Mouse (Mus musculus): ENCODE data around the gene Fam104a. TPM values are rescaled to one million over a fixed set of nuclear protein-coding genes. Genes with fewer than 3 reads are reported as not detected.
"Not testable (repeated sequence)": the region's sequence is repeated elsewhere in the genome, so short reads cannot be mapped to it uniquely, and the experiment has no call there.

The Fam104a gene
- polyA plus RNA-seq, 1 experiment = 21.2 TPM

DNA sequence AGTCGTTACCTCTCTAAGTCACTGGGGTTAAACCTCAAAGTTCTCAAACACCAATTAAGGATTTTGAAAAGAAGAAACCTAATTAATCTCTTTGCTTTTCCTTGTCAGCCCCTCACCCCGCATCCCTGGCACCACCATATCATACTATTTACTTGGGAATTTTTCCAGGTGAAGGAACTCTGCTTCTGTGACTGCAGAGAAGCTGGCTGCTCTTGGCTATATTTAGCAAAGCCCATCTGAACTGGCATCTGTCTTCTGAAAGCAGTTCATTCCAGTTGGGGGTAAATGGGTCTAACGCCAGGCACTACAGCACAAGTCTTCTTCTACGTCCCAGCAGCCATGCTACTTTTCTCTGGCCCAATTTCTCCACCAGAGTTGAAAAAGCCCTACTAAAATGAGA is 10.3 kb downstream of the Fam104a start:
- no peak overlapping the region for H3K4me3 ChIP-seq (replicated peaks; ENCODE audit: extremely low read depth, low read depth, low read length)
- peaks cover 3% of the 10 kb centered on the region; the same call in 1 of the 2 replicates for H3K4me1 ChIP-seq (ENCODE audit: control insufficient read depth, insufficient read depth, low read length)
- TF ChIP-seq CTCF (IDR thresholded peaks at IDR 0.05; ENCODE audit: insufficient read depth, low read length) (no peak), POLR2A (IDR thresholded peaks at IDR 0.05; ENCODE audit: borderline replicate concordance, extremely low read depth, low read depth, low read length) (no peak)
- 80% methylated on average over 4 of the region's 4 CpGs for WGBS
- no peak for DNase-seq

DNA sequence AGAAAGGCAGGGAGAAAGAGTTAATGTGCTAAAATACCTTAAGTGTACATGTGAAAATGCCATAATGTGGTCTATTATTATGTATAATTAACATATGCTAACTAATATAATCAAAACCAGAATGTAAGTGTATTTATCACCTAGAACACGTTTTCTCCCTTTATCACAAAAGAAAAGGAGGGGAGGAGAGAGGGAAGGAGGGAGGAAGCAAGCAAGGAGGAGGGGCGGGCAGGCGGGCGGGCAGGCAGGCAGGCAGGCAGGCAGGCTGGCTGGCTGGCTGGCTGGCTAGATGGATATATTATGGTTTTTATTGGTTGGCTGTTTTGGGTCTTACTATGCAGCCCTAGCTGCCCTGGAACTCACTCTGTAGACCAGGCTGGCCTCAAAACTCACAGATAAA is 14.2 kb downstream of the Fam104a start:
- no peak for TF ChIP-seq POLR2A (IDR thresholded peaks at IDR 0.05; ENCODE audit: borderline replicate concordance, extremely low read depth, low read depth, low read length)
- WGBS = 80% methylated on average over 4 of the region's 4 CpGs

GRCm38 (mm10) chr11:113668857-113669256 is 15.1 kb downstream of the Fam104a start:
- DNase-seq = no peak
- Histone ChIP-seq H3K4me1 (ENCODE audit: control insufficient read depth, insufficient read depth, low read length) (peaks cover 16% of the 10 kb centered on the region), H3K4me3 (replicated peaks; ENCODE audit: extremely low read depth, low read depth, low read length) (no peak overlapping the region)
- TF ChIP-seq POLR2A (IDR thresholded peaks at IDR 0.05; ENCODE audit: borderline replicate concordance, extremely low read depth, low read depth, low read length) (no peak), CTCF (IDR thresholded peaks at IDR 0.05; ENCODE audit: insufficient read depth, low read length) (no peak)
- 67% methylated on average over 5 of the region's 5 CpGs for WGBS

More for the DNA sequence above, 14.2 kb downstream of the Fam104a start:
- Histone ChIP-seq H3K4me3 (replicated peaks; ENCODE audit: extremely low read depth, low read depth, low read length) (no peak overlapping the region), H3K4me1 (ENCODE audit: control insufficient read depth, insufficient read depth, low read length) (peaks cover 16% of the 10 kb centered on the region)
- DNase-seq = no peak

GRCm38 (mm10) chr11:113667704-113668103 is 16.3 kb downstream of the Fam104a start:
- no peak for DNase-seq
- no peak for TF ChIP-seq POLR2A (IDR thresholded peaks at IDR 0.05; ENCODE audit: borderline replicate concordance, extremely low read depth, low read depth, low read length)
- no peak for TF ChIP-seq CTCF (IDR thresholded peaks at IDR 0.05; ENCODE audit: insufficient read depth, low read length)
- Histone ChIP-seq H3K4me1 (ENCODE audit: control insufficient read depth, insufficient read depth, low read length) (peaks cover 16% of the 10 kb centered on the region), H3K4me3 (replicated peaks; ENCODE audit: extremely low read depth, low read depth, low read length) (no peak overlapping the region)
- WGBS = 63% methylated on average over 4 of the region's 4 CpGs

GRCm38 (mm10) chr11:113667122-113667521 is 16.8 kb downstream of the Fam104a start:
- WGBS = 50% methylated on average over 2 of the region's 2 CpGs
- TF ChIP-seq POLR2A (IDR thresholded peaks at IDR 0.05; ENCODE audit: borderline replicate concordance, extremely low read depth, low read depth, low read length) (no peak), CTCF (IDR thresholded peaks at IDR 0.05; ENCODE audit: insufficient read depth, low read length) (no peak)
- no peak for DNase-seq
- no peak overlapping the region for H3K4me3 ChIP-seq (replicated peaks; ENCODE audit: extremely low read depth, low read depth, low read length)
- peaks cover 16% of the 10 kb centered on the region for H3K4me1 ChIP-seq (ENCODE audit: control insufficient read depth, insufficient read depth, low read length)

GRCm38 (mm10) chr11:113666648-113667047 is 17.3 kb downstream of the Fam104a start:
- no peak for TF ChIP-seq CTCF (IDR thresholded peaks at IDR 0.05; ENCODE audit: insufficient read depth, low read length)
- TF ChIP-seq POLR2A (IDR thresholded peaks at IDR 0.05; ENCODE audit: borderline replicate concordance, extremely low read depth, low read depth, low read length) = no peak
- no peak overlapping the region for H3K4me3 ChIP-seq (replicated peaks; ENCODE audit: extremely low read depth, low read depth, low read length)
- peaks cover 16% of the 10 kb centered on the region for H3K4me1 ChIP-seq (ENCODE audit: control insufficient read depth, insufficient read depth, low read length)
- 30% methylated on average over 10 of the region's 10 CpGs for WGBS
- DNase-seq = no peak

GRCm38 (mm10) chr11:113666205-113666604 is 17.8 kb downstream of the Fam104a start:
- WGBS = 47% methylated on average over 6 of the region's 6 CpGs
- H3K4me1 ChIP-seq (ENCODE audit: control insufficient read depth, insufficient read depth, low read length) = peaks cover 16% of the 10 kb centered on the region
- DNase-seq = no peak
- no peak for TF ChIP-seq CTCF (IDR thresholded peaks at IDR 0.05; ENCODE audit: insufficient read depth, low read length)
- TF ChIP-seq POLR2A (IDR thresholded peaks at IDR 0.05; ENCODE audit: borderline replicate concordance, extremely low read depth, low read depth, low read length) = no peak
- H3K4me3 ChIP-seq (replicated peaks; ENCODE audit: extremely low read depth, low read depth, low read length) = no peak overlapping the region

DNA sequence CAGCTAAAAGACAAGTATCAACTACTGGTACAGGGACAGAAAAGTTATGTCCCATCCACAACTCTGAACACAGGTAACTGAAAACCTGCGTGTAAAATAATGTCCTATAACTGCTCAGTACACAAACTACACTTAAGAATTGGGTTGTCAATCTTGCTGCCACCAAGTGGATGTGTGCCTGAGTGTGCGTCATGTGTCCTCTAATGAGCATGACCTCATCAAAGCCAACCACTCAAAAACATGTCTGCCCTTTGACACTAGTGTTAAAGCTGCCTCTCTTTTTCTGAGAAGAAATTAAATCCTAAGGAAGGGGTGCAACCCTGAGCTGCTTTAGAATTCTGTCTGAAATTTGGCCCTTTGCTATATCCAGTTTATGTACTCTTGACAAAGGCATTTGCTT is 19.7 kb downstream of the Fam104a start:
- H3K4me3 ChIP-seq (replicated peaks; ENCODE audit: extremely low read depth, low read depth, low read length) = no peak overlapping the region
- no peak for DNase-seq
- H3K4me1 ChIP-seq (ENCODE audit: control insufficient read depth, insufficient read depth, low read length) = peaks cover 16% of the 10 kb centered on the region
- 58% methylated on average over 2 of the region's 2 CpGs for WGBS
- TF ChIP-seq POLR2A (IDR thresholded peaks at IDR 0.05; ENCODE audit: borderline replicate concordance, extremely low read depth, low read depth, low read length) (no peak), CTCF (IDR thresholded peaks at IDR 0.05; ENCODE audit: insufficient read depth, low read length) (no peak)

DNA sequence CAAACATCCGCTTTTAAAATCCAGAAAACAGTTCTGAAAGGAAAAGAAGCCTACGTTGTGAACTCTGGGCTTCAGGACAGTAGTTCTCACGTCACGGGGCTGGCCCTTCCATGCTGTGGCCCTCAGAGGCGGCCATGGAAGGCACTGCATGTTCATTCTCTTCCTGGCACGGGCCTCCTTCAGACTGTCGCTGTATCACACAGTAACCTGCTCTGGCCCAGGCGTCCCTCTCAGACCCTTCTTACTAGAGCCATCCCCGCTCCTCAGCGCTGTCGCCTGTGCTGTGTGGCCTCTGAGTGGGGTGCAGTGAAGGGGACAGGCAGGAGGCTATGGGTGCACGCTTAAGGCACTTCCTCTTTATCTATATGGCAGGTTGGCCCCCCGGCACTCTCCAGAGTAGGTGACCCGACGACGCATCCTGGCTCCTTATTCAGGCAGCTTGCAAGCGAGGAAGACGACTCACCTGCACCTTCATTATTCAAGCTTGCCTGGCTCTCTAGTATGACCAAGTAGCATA is 22.1 kb downstream of the Fam104a start:
- Histone ChIP-seq H3K4me1 (ENCODE audit: control insufficient read depth, insufficient read depth, low read length) (peaks cover 7% of the 10 kb centered on the region), H3K4me3 (replicated peaks; ENCODE audit: extremely low read depth, low read depth, low read length) (no peak overlapping the region)
- TF ChIP-seq CTCF (IDR thresholded peaks at IDR 0.05; ENCODE audit: insufficient read depth, low read length) (no peak), POLR2A (IDR thresholded peaks at IDR 0.05; ENCODE audit: borderline replicate concordance, extremely low read depth, low read depth, low read length) (no peak)
- 90% methylated on average over 18 of the region's 18 CpGs for WGBS
- no peak for DNase-seq

DNA sequence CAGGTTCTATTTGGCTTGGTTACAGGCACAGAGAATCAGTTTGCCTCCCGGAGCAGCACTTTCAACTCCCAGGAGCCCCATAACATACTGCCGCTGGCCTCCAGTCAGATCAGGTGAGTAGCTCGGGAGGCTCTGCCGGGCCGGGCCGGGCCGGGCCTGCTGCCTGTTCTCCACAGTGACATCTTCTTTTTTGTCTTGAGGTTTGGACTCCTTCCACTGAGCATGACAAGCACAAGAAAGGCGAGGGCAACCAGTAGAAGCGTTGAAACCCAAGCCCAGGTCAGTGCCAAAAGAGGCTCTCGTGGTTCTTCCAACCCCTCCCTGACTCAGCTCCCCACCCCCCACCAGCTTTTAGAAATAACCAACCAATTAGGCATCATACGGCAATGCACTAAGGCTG is 23.0 kb downstream of the Fam104a start:
- 86% methylated on average over 11 of the region's 11 CpGs for WGBS
- Histone ChIP-seq H3K4me3 (replicated peaks; ENCODE audit: extremely low read depth, low read depth, low read length) (no peak overlapping the region), H3K4me1 (ENCODE audit: control insufficient read depth, insufficient read depth, low read length) (no peaks in the 10 kb centered on the region; the same call in 1 of the 2 replicates)
- no peak for TF ChIP-seq POLR2A (IDR thresholded peaks at IDR 0.05; ENCODE audit: borderline replicate concordance, extremely low read depth, low read depth, low read length)
- DNase-seq = no peak

- WGBS = 91% methylated on average over 3 of the region's 3 CpGs
- DNase-seq; H3K4me3 ChIP-seq (replicated peaks; ENCODE audit: extremely low read depth, low read depth, low read length); H3K4me1 ChIP-seq (ENCODE audit: control insufficient read depth, insufficient read depth, low read length): not testable (repeated sequence)
Observed at GRCm38 (mm10) chr11:113660213-113660612, 23.7 kb downstream of the Fam104a start.
